In genomic region chr5:45419841-45420638, GRCm38 (mm10) we compare ENCODE assay signal across 8 mouse cellular contexts. TPM values are rescaled to one million over a fixed set of nuclear protein-coding genes. Genes with fewer than 3 reads are reported as not detected.
DNase-seq lines count a peak whose midpoint lies in the region; ATAC-seq and TF ChIP-seq lines count a peak whose summit lies in the region.

No protein-coding gene starts in this region.

- no peak overlapping the region for H3K4me3 ChIP-seq in CH12.LX (replicated peaks in 1 of 3; ENCODE audit: low read depth in 2 of 3, low read length in 2 of 3, poor library complexity in 1 of 3)
- no peak overlapping the region for H3K4me3 ChIP-seq in kidney, adult 2 months (ENCODE audit: insufficient read depth, low read depth, low read length)

- TF ChIP-seq RAD21 in CH12.LX (IDR thresholded peaks at IDR 0.05; ENCODE audit: low read depth, low read length) = peak; percentile 62

- TF ChIP-seq EP300 in CH12.LX (IDR thresholded peaks at IDR 0.05; ENCODE audit: low read length) = no peak

- dilution Hi-C loops in CH12.LX (cut with MboI; ENCODE audit: extremely low pct_ligation_motif_present, extremely low pct_unique_long_range_greater_than_20kb, low sequenced_read_pairs) = no loop called here

- no peaks in the 10 kb centered on the region for H3K27me3 ChIP-seq in CH12.LX (replicated peaks)
- no peaks in the 10 kb centered on the region; the same call in 1 of the 2 replicates for H3K27me3 ChIP-seq in kidney, adult 2 months (replicated peaks; ENCODE audit: control insufficient read depth, insufficient read depth, low read length)

- no peaks in the 10 kb centered on the region for H3K4me1 ChIP-seq in CH12.LX (ENCODE audit: control insufficient read depth in 1 of 2, insufficient read depth in 2 of 2)
- H3K4me1 ChIP-seq in kidney, adult 2 months (ENCODE audit: control insufficient read depth, insufficient read depth, low read length) = no peaks in the 10 kb centered on the region

- no peaks in the 10 kb centered on the region for H3K9me3 ChIP-seq in CH12.LX (replicated peaks; ENCODE audit: low read length)

- H3K9ac ChIP-seq in CH12.LX (ENCODE audit: insufficient read depth, low read depth) = no peak overlapping the region

- H3K27ac ChIP-seq in CH12.LX (ENCODE audit: insufficient read depth, low read depth) = no peak overlapping the region
- no peak overlapping the region for H3K27ac ChIP-seq in kidney, adult 2 months (ENCODE audit: insufficient read depth, low read depth, low read length)

- no peaks in the 10 kb centered on the region for H3K79me2 ChIP-seq in CH12.LX (replicated peaks; ENCODE audit: control insufficient read depth, extremely low read depth, insufficient read depth, poor library complexity, severe bottlenecking)

- peak; percentile 52; the same call in 1 of the 2 replicates for ATAC-seq in frontal cortex, adult (ENCODE audit: low TSS enrichment)
- peak; percentile 86 for ATAC-seq in megakaryocyte-erythroid progenitor cell, adult 5-6 weeks (replicated peaks; ENCODE audit: low FRiP score, low TSS enrichment, poor library complexity, severe bottlenecking)

- DNase-seq in frontal cortex, postnatal 14 days (ENCODE audit: low spot score in 2 of 2) = no peak
- DNase-seq in CH12.LX (ENCODE audit: extremely low read depth) = peak; percentile 28
- peak; percentile 15 for DNase-seq in c-Kit-positive CD71-positive TER-119-positive erythroid progenitor cells, embryonic 14.5 days (ENCODE audit: low spot score)
- DNase-seq in kidney, adult 2 months = peak; percentile 75
- no peak for DNase-seq in urinary bladder, postnatal 25 days (ENCODE audit: low spot score)
- no peak for DNase-seq in cerebellum, adult 11-12 months

- peak; percentile 54 to 73 for TF ChIP-seq CTCF in CH12.LX (conservative IDR thresholded peaks at IDR 0.05 in 1 of 2, IDR thresholded peaks at IDR 0.05 in 1 of 2; ENCODE audit: low read depth in 2 of 2, low read length in 2 of 2)
- TF ChIP-seq CTCF in kidney, adult 2 months (conservative IDR thresholded peaks at IDR 0.05; ENCODE audit: insufficient read depth, insufficient read length, low read depth, low read length) = peak; percentile 57

- no peak overlapping the region for H3K4me2 ChIP-seq in CH12.LX (ENCODE audit: insufficient read depth, low read depth, poor library complexity, severe bottlenecking)

- 74% methylated on average over 10 of the region's 10 CpGs for WGBS in kidney, adult 2 months

- in situ Hi-C loops in CH12.LX (cut with MboI; ENCODE audit: low pct_ligation_motif_present, low pct_unique_long_range_greater_than_20kb, low sequenced_read_pairs) = no loop called here

- no peaks in the 10 kb centered on the region for H3K36me3 ChIP-seq in CH12.LX (replicated peaks in 1 of 2; ENCODE audit: control insufficient read depth in 1 of 2, insufficient read depth in 1 of 2, low read length in 1 of 2)
- H3K36me3 ChIP-seq in kidney, adult 2 months (ENCODE audit: control insufficient read depth, insufficient read depth, low read length) = no peaks in the 10 kb centered on the region

- no peak for TF ChIP-seq POLR2A in CH12.LX (IDR thresholded peaks at IDR 0.05; ENCODE audit: low read depth, low read length)
- TF ChIP-seq POLR2A in kidney, adult 2 months (IDR thresholded peaks at IDR 0.05; ENCODE audit: low read depth, low read length) = no peak

TF ChIP-seq in CH12.LX, 34 proteins besides CTCF, POLR2A, EP300 and RAD21:
- TF ChIP-seq MEF2A (IDR thresholded peaks at IDR 0.05; ENCODE audit: borderline replicate concordance, low read depth, low read length) = no peak
- TF ChIP-seq HCFC1 (IDR thresholded peaks at IDR 0.05; ENCODE audit: low read depth, low read length) = no peak
- TF ChIP-seq SMC3 (IDR thresholded peaks at IDR 0.05; ENCODE audit: low read depth, low read length) = peak; percentile 51
- no peak for TF ChIP-seq TCF12 (IDR thresholded peaks at IDR 0.05; ENCODE audit: low read depth, low read length)
- no peak for TF ChIP-seq MAFK (IDR thresholded peaks at IDR 0.05; ENCODE audit: insufficient replicate concordance, low read length)

RNA-seq across cellular contexts. Expression of gene Qdpr, which starts 30.0 kb away (rescaled TPM):
- total RNA-seq in CH12.LX (2012; rRNA removed) (34.8 and 36.8 TPM in 2 replicates), CH12.LX (2014; rRNA removed) (78.3 and 82.6 TPM in 2 replicates)
- polyA plus RNA-seq in CH12.LX (2012; ENCODE audit: insufficient read length, low read depth) = 72.7 and 79.0 TPM in 2 replicates
- 415 and 434 TPM in 2 replicates for polyA plus RNA-seq in kidney, adult 2 months (2012; rRNA removed)
- total RNA-seq in megakaryocyte-erythroid progenitor cell, adult 5-6 weeks (2014; fragmentation: Nextera tagmentation) = 143 and 172 TPM in 2 replicates
- total RNA-seq in megakaryocyte-erythroid progenitor cell, adult 5-6 weeks (2017) = 46.2 and 80.7 TPM in 2 replicates

RNA-seq across cellular contexts. Expression of gene Clrn2, which starts 33.5 kb away (rescaled TPM):
- total RNA-seq in CH12.LX (2012; rRNA removed) = not detected in 2 replicates
- not detected in 2 replicates for total RNA-seq in CH12.LX (2014; rRNA removed)
- polyA plus RNA-seq in CH12.LX (2012; ENCODE audit: insufficient read length, low read depth) = not detected in 2 replicates
- polyA plus RNA-seq in kidney, adult 2 months (2012; rRNA removed) = not detected in 2 replicates
- total RNA-seq in megakaryocyte-erythroid progenitor cell, adult 5-6 weeks (2014; fragmentation: Nextera tagmentation) = not detected in 2 replicates
- total RNA-seq in megakaryocyte-erythroid progenitor cell, adult 5-6 weeks (2017) = not detected in 2 replicates

Comparison
In these comparisons a context has a peak if more than half of its experiments do, and no peak if none do; other contexts are left out.
1. DNase-seq: peak in CH12.LX (single experiment), c-Kit-positive CD71-positive TER-119-positive erythroid progenitor cells, embryonic 14.5 days (single experiment) and kidney, adult 2 months (single experiment); none in frontal cortex, postnatal 14 days (0 of 2), urinary bladder, postnatal 25 days (single experiment) and cerebellum, adult 11-12 months (single experiment).